Mouse (Mus musculus) forebrain, embryonic 16.5 days (tissue): ENCODE data around the gene Card10. TPM values are rescaled to one million over a fixed set of nuclear protein-coding genes. Genes with fewer than 3 reads are reported as not detected.

Source experiments
- ATAC-seq: fragments of 200-750 bp; cut with Nextera tagmentation; 2 replicates; pipeline ENCODE4 v1.8.0; 2017; ENCODE audit warnings: mild to moderate bottlenecking, moderate library complexity
- H3K27ac ChIP-seq: fragments of 300-500 bp; sonication (generic); 2 replicates; pipeline ENCODE4 v1.5.1; 2014; ENCODE audit warnings: low read length, control low read depth
- H3K27me3 ChIP-seq: fragments of 300-500 bp; sonication (generic); replicated peaks from 2 replicates; pipeline ENCODE4 v1.6.1; 2014; ENCODE audit warnings: low read length; ENCODE audit not compliant: control insufficient read depth, insufficient read depth
- H3K36me3 ChIP-seq: fragments of 300-500 bp; sonication (generic); 2 replicates; pipeline ENCODE4 v1.6.1; 2014; ENCODE audit not compliant: control insufficient read depth, insufficient read depth
- H3K4me1 ChIP-seq: fragments of 300-500 bp; sonication (generic); replicated peaks from 2 replicates; pipeline ENCODE4 v1.6.1; 2014; ENCODE audit warnings: low read length; ENCODE audit not compliant: control insufficient read depth, insufficient read depth
- H3K4me2 ChIP-seq: fragments of 300-500 bp; sonication (generic); 2 replicates; pipeline ENCODE4 v1.6.1; 2014; ENCODE audit warnings: mild to moderate bottlenecking, low read length, control low read depth
- H3K4me3 ChIP-seq: fragments of 300-500 bp; sonication (generic); replicated peaks from 2 replicates; pipeline ENCODE4 v1.5.1; 2014; ENCODE audit warnings: mild to moderate bottlenecking, low read length, control low read depth
- H3K9ac ChIP-seq: fragments of 300-500 bp; sonication (generic); replicated peaks from 2 replicates; pipeline ENCODE4 v1.6.1; 2014; ENCODE audit warnings: low read depth, low read length, control low read depth
- H3K9me3 ChIP-seq: fragments of 300-500 bp; sonication (generic); 2 replicates; pipeline ENCODE4 v1.6.1; 2016; ENCODE audit warnings: low read length; ENCODE audit not compliant: control insufficient read depth
- WGBS: fragments of 180-500 bp; shearing (Covaris S2); extraction: QIAGEN DNeasy Blood & Tissue Kit; methylation state at CpG from one replicate; pipeline ENCODE4 v1.1.7; 2014; 5-methylcytosine and 5-hydroxymethylcytosine counted together
- polyA plus RNA-seq: library from polyadenylated mRNA; unstranded; fragments of >200 nt; fragmentation: Nextera tagmentation; extraction: Ambion mirVana; gene quantifications from 2 replicates; pipeline ENCODE4 v1.2.1, GENCODE M21; 2015

Card10 gene
- polyA plus RNA-seq, 1 experiment from 2014 or later = 1.3 TPM

DNA sequence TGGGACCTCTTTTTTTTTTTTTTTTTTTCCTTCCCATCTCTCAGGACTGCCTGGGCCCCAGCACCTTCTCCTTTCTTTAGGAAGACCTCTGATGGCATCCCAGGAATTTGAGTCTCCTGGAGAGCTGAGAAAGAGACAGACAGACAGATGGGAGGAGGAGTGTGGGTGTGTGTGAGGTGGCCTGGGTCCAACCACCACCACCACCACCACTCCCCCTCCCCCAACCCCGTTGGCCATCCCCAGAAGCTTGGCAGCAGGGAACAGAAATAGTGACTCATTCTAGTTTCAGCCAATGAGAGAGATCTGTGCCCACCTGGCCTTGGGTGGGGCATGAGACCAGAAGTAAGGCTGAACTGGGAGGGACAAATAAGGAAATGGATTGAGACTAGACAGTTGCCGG, 3.8 kb upstream of the Card10 start:
- Histone ChIP-seq H3K27me3 (peaks cover 9% of the 10 kb centered on the region; the same call in 1 of the 2 replicates), H3K4me2 (no peak overlapping the region), H3K27ac (no peak overlapping the region), H3K4me1 (peaks cover 23% of the 10 kb centered on the region), H3K9ac (no peak overlapping the region), H3K4me3 (no peak overlapping the region), H3K36me3 (no peaks in the 10 kb centered on the region), H3K9me3 (no peaks in the 10 kb centered on the region)
- no peak for ATAC-seq
- WGBS = 39% methylated on average over 2 of the region's 2 CpGs

DNA sequence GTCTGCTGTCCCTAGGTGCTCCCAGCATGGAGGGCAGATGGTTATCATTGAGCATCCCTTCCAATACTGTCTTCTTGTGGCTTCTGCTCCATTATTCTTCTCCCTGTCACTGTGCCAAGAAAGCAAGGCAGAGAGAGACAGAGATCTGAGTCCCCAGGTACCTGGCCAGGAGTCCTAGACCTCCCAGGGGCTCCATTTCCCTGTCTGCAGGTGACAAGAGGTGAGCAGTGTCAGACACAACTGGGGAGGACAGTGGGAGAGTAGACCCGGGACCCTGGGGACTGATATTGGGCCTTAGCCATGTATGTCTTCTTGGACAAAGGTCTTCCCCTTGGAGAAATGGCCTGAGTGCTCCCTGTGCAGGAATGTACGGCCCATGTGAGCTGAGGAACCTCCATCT, 2.5 kb upstream of the Card10 start:
- WGBS = 76% methylated on average over 2 of the region's 2 CpGs
- H3K4me3 ChIP-seq = no peak overlapping the region
- no peak for ATAC-seq
- H3K27ac ChIP-seq = no peak overlapping the region
- peaks cover 23% of the 10 kb centered on the region for H3K4me1 ChIP-seq
- H3K27me3 ChIP-seq = peaks cover 20% of the 10 kb centered on the region
- no peak overlapping the region for H3K9ac ChIP-seq
- H3K4me2 ChIP-seq = no peak overlapping the region
- no peaks in the 10 kb centered on the region for H3K9me3 ChIP-seq
- H3K36me3 ChIP-seq = no peaks in the 10 kb centered on the region

- no peaks in the 10 kb centered on the region for H3K36me3 ChIP-seq
- WGBS = 7% methylated on average over 6 of the region's 6 CpGs
- ATAC-seq = no peak
- H3K4me1 ChIP-seq = peaks cover 23% of the 10 kb centered on the region
- H3K27me3 ChIP-seq = peaks cover 20% of the 10 kb centered on the region
- H3K27ac ChIP-seq = no peak overlapping the region
- no peak overlapping the region for H3K4me2 ChIP-seq
- no peak overlapping the region for H3K9ac ChIP-seq
- H3K4me3 ChIP-seq = no peak overlapping the region
- no peaks in the 10 kb centered on the region for H3K9me3 ChIP-seq
Measured at GRCm38 (mm10) chr15:78804326-78804725, 1.5 kb upstream of the Card10 start.

DNA sequence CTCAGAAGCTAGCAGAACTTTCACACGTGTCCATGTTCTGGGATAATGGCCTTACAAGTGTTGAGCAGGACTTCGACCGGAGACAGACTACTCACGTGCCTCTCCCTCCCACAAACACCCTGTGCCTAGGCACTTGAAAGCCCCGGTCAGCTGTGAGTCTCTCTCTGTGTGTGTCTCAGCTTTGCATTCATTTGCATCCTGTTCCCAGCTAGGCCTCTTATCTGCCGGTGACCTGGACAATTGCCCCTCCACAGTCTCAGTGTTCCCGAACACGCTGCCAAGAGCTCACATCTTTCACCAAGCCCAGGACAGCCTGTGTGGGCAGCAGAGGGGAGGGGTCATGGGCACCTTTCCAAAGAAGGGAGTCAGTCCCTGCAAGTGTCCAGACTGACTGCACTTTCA, 658 bp upstream of the Card10 start:
- H3K4me1 ChIP-seq = peaks cover 26% of the 10 kb centered on the region
- 4% methylated on average over 8 of the region's 8 CpGs for WGBS
- H3K4me2 ChIP-seq = no peak overlapping the region
- H3K4me3 ChIP-seq = no peak overlapping the region
- H3K36me3 ChIP-seq = no peaks in the 10 kb centered on the region
- no peak for ATAC-seq
- peaks cover 20% of the 10 kb centered on the region for H3K27me3 ChIP-seq
- no peak overlapping the region for H3K27ac ChIP-seq
- H3K9ac ChIP-seq = no peak overlapping the region
- no peaks in the 10 kb centered on the region for H3K9me3 ChIP-seq

DNA sequence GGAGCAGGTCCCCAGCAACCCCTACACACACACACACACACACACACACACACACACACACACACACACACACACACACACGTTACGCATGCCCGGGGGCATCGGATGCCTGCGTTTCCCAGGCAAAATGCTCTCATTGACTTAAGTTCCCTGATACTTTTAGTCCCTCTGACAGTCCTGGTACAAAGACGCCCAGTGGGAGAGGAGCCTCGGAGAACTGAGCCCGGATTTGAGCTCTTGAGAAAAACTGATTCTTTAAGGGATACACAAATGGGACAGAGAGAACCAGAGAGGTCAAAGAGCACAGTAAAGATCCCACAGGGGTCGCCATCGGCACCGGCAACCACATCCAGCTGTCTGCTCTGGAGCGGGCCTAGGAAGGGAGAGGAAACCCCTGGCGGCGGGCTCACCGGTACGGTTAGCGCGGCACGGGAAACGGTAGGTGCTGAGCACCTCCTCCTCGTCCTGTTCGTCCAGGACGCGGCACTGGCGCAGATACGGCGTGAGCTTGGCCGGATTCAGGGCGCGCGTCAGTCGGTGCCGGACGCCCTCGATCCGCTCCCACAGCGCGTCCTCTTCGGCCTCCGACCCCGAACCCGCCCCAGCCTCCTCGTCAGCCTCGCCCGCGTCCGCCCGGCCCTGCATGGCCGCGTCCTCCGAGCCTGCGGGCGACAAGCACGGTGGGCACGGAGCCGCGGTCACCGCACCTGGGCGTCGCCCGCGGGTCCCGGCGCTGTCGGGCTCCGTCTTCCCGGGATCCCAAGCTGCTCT, 686 bp downstream of the Card10 start:
- Histone ChIP-seq H3K4me1 (peaks cover 26% of the 10 kb centered on the region), H3K9ac (peak overlapping the region; percentile 62), H3K9me3 (no peaks in the 10 kb centered on the region), H3K4me3 (peak overlapping the region; percentile 52), H3K27me3 (peaks cover 20% of the 10 kb centered on the region), H3K36me3 (no peaks in the 10 kb centered on the region), H3K27ac (no peak overlapping the region), H3K4me2 (peak overlapping the region; percentile 88)
- no peak for ATAC-seq
- WGBS = 2% methylated on average over 63 of the region's 67 CpGs

DNA sequence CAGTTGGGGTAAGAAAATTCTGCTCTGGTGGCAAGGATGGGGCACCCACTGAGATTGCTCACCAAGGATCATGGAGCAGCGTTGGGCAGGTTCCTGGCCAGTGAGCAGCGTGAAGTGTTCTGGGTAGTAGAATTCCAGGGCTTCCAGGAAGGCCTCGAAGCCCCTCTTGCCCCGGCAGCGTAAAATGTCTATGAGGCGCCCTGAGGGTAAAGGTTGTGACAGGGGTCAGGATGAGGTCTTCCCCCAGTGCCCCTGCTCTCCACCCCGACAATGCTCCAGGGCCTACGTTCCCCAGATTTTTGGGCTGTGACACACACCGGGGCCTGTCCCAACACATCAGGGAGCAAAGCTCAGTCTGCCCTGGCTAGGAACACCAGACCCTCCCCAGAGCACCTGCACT, 1.3 kb downstream of the Card10 start:
- Histone ChIP-seq H3K27ac (no peak overlapping the region), H3K9ac (no peak overlapping the region), H3K9me3 (no peaks in the 10 kb centered on the region), H3K36me3 (no peaks in the 10 kb centered on the region), H3K4me2 (no peak overlapping the region), H3K27me3 (peaks cover 20% of the 10 kb centered on the region), H3K4me1 (peaks cover 26% of the 10 kb centered on the region), H3K4me3 (no peak overlapping the region)
- 78% methylated on average over 8 of the region's 9 CpGs for WGBS
- ATAC-seq = no peak

DNA sequence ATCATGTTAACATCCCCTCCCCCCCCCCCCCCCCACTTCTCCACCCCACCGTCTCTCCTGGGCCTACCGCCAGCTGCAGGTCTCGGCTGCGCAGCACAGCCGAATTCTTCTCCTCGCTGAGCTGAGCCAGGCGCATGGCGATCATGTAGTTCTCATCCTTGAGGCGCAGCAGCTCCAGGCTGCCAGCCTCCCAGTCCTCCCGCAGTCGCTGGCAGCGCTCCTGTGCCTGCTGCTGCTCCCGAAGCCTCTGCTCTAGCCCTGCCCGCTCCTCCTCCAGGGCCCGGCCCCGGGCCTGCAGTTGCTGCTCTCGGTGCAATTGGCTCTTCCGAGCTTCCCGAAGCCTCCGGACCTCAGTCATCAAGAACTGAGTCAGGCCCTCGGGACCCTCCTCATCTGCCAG, 3.8 kb downstream of the Card10 start:
- Histone ChIP-seq H3K4me1 (peaks cover 23% of the 10 kb centered on the region), H3K36me3 (no peaks in the 10 kb centered on the region), H3K4me2 (no peak overlapping the region), H3K4me3 (no peak overlapping the region), H3K27ac (no peak overlapping the region), H3K27me3 (peaks cover 20% of the 10 kb centered on the region), H3K9me3 (no peaks in the 10 kb centered on the region), H3K9ac (no peak overlapping the region)
- peak; percentile 50; the same call in 1 of the 2 replicates for ATAC-seq
- WGBS = 23% methylated on average over 21 of the region's 21 CpGs

DNA sequence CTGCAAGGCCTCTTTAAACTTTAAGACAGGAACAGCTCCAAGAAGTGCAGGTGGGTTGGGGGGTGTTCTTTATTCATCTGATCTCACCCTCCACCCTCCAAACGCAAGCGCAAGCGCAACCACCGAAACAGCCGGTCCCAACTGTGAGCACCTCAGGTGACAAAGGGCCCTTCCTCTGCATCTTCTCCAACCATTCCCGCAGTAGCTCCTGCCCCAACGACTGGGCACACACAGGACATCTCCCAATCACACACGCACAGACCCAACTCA, 5.8 kb downstream of the Card10 start:
- no peaks in the 10 kb centered on the region for H3K9me3 ChIP-seq
- H3K9ac ChIP-seq = no peak overlapping the region
- no peak for ATAC-seq
- H3K4me1 ChIP-seq = peaks cover 7% of the 10 kb centered on the region
- no peak overlapping the region for H3K4me3 ChIP-seq
- H3K27me3 ChIP-seq = peaks cover 13% of the 10 kb centered on the region
- no peak overlapping the region for H3K4me2 ChIP-seq
- H3K36me3 ChIP-seq = no peaks in the 10 kb centered on the region
- WGBS = 91% methylated on average over 8 of the region's 8 CpGs
- no peak overlapping the region for H3K27ac ChIP-seq

DNA sequence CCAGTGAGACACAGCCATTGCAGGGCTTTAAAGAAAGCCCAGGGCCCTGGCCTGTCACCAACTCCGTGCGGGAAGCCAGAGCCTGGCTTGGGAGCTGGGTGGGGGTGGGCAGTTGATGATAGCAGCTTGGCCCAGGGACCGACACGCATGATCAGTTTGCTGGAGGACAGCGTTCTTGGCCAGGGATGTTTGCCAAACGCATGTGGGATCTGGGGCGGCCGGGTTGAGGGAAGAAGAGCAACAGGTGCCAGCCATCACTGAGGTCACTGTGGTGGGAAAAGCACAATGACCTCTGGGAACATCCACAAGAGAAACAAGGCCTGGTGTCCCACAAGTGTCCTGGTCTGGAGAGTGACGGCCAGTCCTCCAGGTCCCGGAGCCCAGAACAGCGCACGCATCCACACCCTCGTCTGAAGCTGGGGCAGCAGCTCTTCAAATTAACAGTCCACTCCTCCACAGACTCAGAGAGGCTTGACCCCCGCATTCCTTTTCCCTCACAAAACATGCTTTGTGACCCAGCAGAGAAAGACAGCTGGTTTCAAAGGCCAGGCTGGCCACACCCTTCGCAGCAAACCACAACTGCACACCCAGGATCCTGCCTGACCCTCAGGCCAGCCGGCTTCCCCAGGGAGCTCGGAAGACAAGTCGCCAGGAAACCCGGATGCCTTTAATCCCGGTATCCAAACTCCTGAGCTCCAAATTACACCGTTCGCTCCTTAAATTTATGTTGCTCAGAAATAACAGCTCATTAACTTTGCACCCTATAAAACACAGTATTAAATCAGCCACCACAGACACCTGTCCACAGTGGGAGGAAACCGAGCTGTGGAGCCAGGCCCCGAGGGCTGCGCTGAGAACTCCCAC, 6.4 kb downstream of the Card10 start:
- no peak overlapping the region for H3K4me2 ChIP-seq
- ATAC-seq = no peak
- H3K9ac ChIP-seq = no peak overlapping the region
- no peak overlapping the region for H3K4me3 ChIP-seq
- H3K36me3 ChIP-seq = no peaks in the 10 kb centered on the region
- H3K27me3 ChIP-seq = peaks cover 9% of the 10 kb centered on the region
- WGBS = 45% methylated on average over 25 of the region's 25 CpGs
- no peaks in the 10 kb centered on the region for H3K9me3 ChIP-seq
- no peak overlapping the region for H3K27ac ChIP-seq
- peaks cover 6% of the 10 kb centered on the region for H3K4me1 ChIP-seq
